Mouse (Mus musculus) adrenal gland, postnatal 10 days (tissue): Measurements from ENCODE around the gene Gps2. TPM values are rescaled to one million over a fixed set of nuclear protein-coding genes. Genes with fewer than 3 reads are reported as not detected.
A peak's percentile ranks its signal among the peaks of the same experiment; 100 is the strongest.

Experiments
- DNase-seq: peaks from one replicate; pipeline ENCODE4 v3.0.0; 2021; ENCODE audit warnings: mixed read lengths
- long read RNA-seq, 2 experiments: library from polyadenylated mRNA; stranded (forward); transcript quantifications; one replicate each; pipeline ENCODE4 v2.0.0; 2021
- total RNA-seq, 2 experiments: library from RNA; stranded (reverse); gene quantifications; 2 replicates each; pipeline ENCODE4 v1.2.3; 2021

Gene Gps2
- 10 to 100 TPM; 42.3 to 43.1 TPM for total RNA-seq
- long read RNA-seq, experiment 1, transcript Gps2-201 (10 exons, 1,220 nt), result major isoform, 17 of 60 reads
- long read RNA-seq, experiment 1, transcript Gps2-203 (11 exons, 1,159 nt), result minor isoform, 13 of 60 reads
- long read RNA-seq, experiment 1, partial matches to known transcripts, result 18 of 60 reads
- long read RNA-seq, experiment 1, other reads (novel, unspliced or antisense), result 12 of 60 reads
- long read RNA-seq, experiment 2, transcript Gps2-201 (10 exons, 1,220 nt), result minor isoform, 14 of 39 reads
- long read RNA-seq, experiment 2, transcript Gps2-203 (11 exons, 1,159 nt), result major isoform, 18 of 39 reads
- long read RNA-seq, experiment 2, partial matches to known transcripts, result 2 of 39 reads
- long read RNA-seq, experiment 2, other reads (novel, unspliced or antisense), result 5 of 39 reads

DNA sequence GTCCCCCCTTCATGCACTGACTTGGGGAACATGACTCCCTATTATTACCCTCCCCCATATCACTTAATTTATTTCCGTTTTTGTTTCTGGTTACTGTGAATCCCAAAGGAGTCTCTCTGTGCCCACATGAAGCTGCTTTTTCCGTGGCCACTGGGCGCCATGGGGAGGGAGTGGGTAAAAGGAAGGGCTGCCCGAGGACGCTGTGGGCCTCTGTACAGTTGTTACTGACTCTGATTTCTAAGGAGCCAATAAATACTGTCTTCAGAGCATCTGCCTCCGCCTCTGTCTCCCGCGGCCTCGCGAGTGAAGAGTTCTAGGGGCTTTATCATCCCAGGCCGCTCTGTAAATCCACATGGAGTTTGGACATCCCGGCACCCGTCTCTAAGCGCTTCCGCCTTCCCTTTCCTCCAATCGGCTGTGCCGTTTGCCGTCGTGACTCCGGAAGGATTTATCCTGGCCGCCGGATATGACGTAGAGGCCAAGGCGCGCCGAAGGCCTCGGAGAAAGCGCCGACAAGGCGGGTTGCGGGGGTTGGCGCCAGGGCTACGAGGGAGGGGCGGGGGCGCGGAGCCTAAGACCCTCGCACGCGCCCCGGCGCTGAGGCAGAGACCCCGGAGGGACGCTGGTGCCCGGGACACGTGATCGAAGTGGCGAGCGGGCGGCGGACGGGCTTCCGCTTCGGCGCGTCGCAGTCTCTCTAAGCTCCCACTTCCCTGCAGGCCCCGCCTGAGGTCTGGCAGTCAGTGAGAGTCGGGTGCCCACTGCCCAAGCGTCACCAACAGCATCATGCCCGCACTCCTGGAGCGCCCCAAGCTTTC, at the start of gene Gps2:
Gene Gps2, plus strand, starts transcription at position 335 of the 818 bp plus-strand sequence.
- DNase-seq, result peak; percentile 95

DNA sequence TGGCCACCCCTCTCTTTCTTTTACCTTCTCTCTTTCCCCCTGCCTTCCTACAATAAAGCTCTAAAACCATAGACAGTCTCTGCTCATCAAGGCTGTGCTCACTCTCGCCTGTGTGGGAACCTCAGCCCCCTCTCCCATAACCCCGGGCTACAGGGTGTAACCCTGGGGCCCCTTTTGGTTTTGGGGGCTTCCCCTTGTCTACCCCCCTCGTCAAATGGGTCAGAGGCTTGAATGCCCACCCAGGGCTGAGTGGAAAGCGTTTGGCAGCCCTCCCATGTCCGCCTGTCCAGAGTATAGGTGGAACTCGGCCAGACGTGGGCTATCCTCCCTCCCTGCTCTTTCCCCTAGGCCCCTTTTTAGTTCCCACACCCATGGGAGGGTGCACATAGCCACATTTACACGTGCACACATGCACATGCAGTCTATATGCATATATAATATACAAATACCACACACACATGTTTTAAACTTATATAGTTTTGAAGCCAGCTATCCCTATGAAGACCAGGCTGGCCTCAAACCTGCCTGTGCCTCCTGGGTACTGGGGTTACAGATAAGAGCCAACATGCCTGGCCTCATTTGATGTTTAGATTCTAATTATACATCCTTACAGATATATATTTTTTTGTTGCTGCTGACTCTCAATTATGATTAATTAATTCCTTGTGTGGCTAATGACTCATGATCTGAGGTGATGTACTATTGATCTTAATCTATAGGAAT, 49.4 kb upstream of the Gps2 start:
- DNase-seq, result no peak

DNA sequence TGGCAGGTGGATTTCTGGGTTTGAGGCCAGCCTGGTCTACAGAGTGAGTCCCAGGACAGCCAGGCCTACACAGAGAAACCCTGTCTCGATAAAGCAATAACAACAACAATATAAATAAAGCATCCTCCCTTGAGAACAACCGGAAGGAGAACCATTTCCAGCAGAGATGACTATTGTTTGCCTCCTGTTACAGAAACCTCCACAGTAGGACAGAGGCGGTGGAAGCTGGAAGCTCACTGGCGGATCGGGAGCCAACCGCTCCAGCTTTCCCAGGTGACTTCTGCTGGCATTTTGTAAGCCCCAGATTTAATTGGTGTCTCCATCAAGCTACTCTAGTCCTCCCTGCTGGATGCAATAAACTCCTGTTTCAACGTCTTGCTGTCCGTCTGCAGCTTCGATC, 48.1 kb upstream of the Gps2 start:
- DNase-seq, result no peak

DNA sequence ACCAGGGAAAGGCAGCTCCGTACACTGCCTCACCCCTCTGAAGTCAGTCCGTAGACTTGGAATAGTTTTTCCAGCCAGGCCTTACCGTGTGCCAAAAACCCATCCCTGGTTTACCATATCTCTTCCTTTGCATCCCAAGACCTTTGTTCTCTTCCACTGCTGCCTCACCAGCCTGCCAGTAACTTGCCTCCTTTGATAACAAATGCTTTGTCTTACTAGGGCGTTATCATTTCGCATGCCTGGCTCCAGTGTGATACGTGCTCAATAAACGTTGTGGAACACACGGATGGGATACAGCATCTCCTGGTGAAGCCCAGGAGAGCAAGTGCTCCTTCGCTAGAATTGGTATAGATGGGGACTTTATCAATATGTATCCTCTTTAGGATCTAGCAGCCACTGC, 46.4 kb upstream of the Gps2 start:
- DNase-seq, result no peak

DNA sequence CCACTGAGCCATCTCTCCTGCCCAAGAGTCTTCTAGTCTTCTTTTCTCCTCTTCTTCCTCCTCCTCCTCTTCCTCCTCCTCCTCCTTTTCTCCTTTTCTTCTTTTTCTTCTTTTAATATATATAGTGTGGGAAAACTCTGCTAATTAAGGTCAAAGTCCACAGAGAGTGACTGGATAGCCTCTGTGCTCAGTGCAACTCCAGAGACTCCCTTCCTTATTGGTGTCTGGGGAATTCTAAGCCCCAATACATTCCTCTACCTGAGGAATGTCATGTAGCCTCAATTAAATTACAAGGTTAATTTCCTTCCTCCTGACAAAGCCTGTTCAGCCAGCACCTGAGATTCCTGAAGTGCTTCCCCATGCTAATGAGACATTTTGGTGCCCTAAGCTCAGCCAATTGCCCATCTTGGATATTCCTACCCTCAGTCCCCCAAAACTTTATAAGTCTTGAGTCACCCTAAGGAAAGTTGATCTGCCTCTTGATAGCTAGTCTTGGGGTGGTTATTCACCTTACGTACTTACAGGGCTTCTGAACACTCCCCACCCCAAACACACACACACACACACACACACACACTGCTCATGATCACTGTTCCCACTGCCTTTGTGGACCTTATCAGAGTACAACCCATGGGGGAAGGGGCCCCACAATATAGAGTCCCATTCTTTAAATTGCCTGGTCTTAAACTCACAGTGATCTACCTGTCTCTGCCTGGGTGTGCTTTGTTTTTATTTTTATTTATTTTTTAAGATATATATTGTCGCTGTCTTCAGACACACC, 43.2 kb upstream of the Gps2 start:
- DNase-seq, result no peak

DNA sequence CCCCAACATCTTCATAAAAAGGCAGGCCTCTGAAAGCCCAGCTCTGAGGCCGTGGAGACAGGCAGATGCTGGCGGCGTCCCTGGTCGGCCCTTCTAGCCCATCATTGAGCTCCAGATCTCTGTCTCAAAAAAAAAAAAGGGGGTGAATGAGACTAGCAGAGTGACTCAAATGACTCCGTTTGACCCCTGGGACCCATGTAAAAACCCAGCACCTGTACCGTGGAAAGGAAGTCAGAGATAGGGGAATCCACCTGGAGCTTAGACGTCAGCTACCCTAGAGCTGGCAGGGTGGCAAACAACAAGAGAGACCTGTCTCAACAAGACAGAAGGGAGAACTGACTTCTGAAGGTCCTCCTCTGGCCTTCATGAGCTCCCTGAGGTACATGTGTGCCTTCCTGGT, 41.9 kb upstream of the Gps2 start:
- DNase-seq, result no peak

DNA sequence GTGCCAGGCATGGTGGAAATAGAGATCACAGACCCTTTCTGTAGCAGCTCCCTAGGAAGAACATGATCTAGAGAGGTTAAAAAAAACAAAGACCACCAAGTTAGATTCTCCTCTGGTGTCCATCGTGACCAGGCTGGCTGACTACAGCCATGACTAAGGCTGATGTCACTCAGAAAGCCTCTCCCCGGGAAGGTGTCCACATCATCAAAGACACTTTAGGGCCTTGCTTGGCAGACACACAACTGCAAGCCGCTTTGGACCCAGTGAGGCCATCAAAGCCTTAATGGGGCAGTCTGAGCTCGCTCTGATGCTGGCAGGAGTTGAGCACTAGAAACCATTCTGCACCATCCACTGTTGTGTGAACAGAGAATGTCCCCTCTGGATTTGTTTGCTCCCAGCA, 41.2 kb upstream of the Gps2 start:
- DNase-seq, result no peak

DNA sequence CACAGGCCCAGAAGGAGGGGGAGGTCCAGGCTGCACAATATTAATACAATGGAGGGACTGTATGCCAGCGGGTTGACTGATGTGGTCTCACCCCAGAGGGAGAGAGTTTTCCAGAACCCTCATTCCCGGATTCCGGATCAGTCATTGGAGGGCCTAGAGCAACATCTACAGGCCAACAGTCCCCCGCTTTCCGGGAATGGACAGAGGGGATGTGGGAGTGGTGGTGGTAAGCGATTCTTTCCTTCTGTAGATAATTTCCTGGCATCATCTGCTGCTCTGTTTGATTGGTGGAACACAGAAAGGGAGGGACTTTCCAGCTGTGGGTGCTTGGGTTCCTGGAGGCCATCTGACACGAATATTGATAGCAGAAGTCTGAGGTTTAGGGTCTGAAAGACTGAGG, 37.5 kb upstream of the Gps2 start:
- no peak for DNase-seq

DNA sequence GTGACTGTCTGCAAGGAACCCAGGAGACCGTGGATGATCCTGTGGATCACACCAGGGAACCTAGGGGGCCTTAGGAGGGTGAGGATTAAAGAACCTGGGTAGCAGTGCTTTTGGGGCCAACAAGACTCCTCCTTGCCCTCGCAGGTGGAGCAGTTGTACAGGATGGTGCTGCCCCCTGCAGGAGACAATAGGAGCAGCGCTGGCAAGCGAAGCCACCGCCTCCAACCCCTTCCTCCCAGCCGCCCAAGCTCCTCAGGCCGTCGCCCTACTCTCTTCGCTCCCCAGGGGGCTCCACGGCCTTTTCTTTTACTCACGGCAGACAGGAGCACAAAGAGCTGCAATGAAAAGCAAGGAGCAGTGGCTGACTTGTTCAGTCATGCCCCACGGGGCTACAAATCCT, 36.8 kb upstream of the Gps2 start:
- DNase-seq, result peak; percentile 90

DNA sequence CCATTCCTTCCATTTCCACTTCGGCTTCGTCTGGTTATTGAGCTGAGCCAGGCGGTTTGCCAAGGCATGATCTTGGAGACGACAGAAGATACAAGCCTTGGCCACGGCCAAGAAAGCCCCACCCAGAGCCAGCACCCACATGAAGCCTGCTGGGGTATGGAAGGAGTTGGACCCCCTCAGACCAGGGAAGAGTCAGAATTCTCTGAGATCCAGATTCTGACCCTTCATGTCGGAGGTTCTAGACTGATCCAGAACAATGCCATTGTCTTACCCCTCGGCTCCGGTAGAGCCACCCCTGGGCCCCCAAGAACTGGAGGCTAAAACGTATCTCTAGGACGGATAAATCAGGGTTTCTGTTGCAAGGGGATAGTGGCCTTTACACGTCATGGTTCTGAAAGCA, 35.8 kb upstream of the Gps2 start, which contains the start of gene Tmem95:
Gene Tmem95, minus strand, starts transcription at position 141 of the 400 bp plus-strand sequence.
- DNase-seq, result no peak

DNA sequence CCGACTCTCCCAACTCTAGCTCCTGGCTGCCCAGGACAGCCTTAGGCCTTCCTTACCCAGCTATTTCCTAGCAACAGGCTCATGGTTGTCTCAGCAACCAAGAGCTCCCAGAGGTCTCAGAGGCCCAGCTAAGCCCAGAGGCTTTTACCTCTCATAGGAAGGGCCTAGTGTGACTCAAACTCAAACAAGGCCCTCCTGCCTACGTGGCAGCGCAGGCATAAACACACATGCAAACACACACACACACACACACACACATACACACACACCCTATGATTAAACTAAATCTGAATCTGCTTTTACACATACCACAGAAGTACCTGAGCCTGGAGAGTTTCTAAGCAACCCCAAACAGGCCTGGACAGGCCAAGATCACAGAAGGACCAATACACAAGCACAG, 35.3 kb upstream of the Gps2 start:
- DNase-seq, result no peak

DNA sequence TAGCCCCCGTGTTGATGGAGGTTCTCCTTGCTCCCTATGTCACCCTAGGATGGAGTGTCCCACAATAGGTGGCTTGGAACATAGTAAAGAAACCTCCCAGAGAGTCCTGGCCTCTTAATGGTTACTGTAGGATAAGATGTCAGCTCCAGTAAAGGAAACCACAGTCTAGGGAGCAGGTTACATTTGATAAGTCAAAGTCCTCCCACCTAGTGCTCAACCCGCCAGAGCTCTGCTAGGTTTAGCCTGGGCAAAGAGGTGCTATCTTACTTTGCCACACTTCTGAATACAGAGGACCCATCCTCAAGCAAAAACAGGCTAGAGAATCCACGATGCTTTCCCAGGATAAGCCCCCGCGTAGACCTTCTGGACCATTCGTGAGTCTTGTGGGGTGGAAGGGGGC, 34.7 kb upstream of the Gps2 start:
- DNase-seq, result no peak

DNA sequence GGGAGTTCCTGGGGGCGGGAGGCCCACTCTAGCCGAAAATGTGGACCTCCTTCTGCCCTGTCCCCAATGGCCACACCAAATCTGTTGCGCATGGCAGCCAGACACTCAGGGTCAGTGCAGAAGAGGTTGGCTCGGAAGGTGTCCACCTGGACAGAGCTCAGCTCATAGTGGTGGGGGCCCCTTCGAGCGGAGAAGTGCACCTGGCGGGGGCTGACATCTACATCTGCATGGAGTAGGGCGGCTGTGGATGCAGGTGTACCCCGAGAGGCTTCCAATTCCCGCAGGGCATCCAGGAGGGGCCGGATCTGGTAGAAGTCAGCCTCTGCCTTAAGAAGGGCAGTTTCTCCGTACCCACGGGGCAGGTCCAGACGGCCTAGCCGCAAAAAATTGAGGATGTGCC, 34.0 kb upstream of the Gps2 start:
- DNase-seq, result no peak

DNA sequence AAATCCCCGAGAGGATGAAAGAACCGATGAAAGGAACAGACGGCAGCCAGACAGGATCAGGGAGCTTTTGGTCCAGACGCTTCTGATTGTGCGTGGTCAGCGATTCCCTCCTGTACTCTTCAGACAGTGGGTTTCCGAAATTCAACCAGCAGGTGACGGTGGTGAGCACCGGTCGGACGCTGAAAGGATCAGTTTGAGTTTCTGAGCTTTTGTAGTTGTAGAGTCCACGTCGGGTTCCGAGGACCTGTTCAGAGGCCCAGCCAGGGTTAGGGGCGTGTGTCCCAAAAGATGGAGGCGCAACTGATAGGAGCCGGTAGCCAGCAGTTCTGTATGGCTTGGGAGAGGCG, 33.2 kb upstream of the Gps2 start:
- peak; percentile 79 for DNase-seq

DNA sequence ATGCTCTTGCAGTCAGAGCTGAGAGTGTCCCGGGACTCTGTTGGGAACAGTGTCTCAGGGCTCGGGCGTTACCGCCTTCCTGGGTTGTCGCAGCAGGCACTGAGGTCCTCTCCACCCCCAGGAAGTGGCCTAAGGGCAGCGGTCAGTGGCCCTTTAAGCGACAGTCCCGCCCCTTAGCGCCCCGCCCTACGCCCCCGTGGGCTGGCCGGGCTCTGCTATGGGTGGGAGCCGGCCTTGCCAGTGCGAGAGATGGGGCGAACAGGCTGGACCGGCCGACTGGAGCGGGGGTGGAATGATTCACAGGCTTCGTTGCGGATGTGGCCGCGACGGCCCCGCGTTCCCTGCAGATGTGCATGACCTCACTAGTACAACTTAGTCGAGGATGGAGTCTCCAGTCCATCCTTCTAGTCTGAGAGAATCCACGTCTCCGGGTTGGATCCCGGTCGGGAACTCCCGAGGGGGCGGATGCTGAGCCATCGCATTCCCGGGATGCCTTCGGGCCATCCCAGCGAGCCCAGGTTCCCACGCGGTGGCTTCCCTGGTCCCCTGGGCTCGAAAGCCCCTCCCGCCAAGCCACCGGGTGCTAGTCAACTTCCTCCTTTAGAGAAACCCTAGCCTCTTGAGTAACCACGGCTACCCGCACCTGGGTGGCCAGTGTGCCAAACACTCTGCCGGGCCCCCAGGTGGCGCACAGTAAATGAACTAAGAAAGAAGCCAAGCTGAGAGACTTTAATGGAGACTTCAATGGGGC, 32.7 kb upstream of the Gps2 start, which contains the start of gene Kctd11:
Gene Kctd11, minus strand, starts transcription at position 554 of the 751 bp plus-strand sequence.
- DNase-seq, result peak; percentile 94

DNA sequence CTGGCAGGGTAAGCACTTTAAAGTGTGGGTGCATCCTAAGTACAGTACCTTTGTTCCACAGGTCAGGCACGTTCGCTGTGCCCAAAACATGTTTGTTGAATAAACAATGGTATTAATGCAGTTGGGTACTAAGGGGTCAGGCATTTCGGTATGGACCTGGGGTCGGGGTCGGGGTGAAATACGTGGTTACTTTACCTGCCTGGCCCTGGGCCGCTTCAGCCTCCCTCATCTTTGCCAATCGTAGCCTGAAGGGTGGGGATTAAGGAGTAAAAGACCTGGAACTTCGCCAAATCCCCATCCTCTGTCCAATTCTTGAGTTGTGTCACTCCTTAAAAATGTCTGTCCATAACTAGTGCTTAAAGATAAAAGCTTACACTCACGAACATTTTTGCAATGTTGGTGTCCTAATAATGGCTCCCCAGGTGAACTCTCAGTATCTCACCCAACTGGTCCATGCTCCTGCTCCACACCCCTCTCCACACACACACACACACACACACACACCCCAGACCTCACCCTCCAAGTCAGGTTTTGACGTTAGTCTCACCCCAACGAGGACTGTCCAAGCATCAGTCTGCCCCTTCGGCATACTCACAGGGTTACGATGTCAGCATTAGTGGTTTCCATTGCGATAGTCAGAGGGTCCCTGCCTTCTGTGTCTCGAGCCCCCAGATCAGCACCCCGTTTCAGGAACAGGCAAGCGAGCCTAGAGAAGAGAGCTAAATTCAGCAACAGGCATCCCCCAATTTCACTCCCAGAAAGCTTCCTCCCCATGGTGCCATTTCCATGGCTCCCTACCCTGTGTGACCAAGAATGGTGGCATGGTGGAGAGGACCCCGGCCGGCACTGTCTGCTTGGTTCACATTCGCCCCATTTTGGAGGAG, 31.7 kb upstream of the Gps2 start:
- no peak for DNase-seq

DNA sequence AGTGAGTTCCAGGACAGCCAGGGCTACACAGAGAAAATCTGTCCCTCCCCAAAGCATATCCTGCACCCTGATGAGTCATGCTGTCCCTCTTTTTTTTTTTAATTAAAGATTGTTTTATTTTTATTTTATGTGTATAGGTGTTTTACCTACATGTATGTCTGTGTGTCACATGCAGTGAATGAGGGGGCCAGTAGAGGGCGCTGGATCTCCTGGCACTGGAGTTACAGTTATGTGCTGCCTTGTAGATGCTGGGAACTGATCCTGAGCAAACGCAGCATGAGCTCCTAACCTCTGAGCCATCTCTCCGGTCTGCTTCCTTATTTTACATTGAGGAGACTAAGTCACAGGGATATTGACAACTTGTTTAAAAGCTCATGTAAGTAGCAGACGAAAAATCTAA, 30.6 kb upstream of the Gps2 start:
- peak; percentile 49 for DNase-seq

DNA sequence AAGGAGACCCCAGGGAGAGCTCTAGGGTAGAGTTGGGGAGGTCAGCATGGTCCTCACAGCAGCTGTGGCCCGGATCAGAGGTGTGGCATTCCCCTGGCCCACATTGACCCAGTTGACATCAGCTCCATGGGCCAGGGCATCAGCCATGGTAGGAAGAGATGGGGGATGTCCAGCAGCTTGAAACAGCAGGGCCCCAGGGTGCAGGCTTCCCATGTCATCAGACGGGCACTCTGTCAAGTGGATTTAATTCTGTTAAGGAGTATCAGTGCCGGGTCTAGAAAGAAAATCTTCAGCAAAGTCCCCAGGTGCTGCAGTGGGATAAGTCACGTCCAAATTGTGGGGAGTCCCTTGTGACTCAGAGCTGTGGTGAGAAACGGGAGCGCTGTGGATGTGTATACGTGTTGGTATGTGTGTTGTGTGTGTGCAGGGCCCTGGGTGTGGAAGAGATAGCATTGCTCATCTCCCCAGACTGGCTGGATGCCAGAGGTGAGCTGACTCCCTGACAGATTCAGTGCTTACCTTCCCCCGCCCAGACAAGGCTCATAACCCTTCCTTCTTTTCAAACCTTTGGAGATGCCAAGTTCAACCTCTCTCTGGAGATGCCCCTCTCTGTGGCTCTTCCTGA, 30.0 kb upstream of the Gps2 start:
- DNase-seq, result no peak

DNA sequence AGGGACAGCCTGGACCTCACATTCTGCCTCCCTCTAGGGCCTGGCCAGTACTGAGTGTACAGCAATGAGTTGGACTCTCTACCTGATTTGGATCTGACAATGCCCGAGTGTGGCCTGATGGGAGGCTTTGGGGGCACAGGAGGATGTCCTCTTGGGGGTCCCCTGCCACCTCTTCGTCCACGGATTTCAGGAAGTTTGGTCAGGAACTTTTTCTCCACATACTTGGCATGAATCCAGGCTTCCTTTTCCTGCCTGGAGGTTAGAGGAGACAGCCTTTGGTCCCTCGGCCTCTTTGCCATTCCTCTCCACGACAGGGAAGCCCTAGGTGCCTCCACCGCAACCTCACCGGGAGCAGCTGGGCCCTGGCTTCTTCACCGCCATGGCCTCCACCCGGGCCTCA, 29.4 kb upstream of the Gps2 start:
- no peak for DNase-seq

DNA sequence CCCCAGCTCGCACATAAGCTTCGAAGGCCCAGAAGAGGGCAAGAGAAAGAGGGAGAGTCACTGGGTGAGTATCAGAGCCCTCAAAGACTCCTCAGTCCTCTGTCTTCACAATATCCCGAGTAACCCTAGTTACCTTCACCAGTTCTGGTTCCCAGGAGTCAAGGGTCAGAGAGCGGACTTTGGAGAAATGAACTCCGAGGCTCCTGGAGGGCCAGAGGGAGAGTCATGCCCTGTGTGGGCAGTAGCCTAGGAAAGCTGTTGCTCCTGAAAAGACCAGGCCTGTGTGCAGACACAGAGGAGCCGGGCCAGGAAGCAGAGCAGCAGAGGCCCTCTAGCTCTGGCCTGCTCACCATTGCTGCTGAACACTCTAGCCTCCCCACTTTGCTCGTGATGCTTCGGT, 29.0 kb upstream of the Gps2 start:
- no peak for DNase-seq
